Mouse (Mus musculus) heart, adult 8-10 months (tissue): ENCODE data around the gene Med26. TPM values are rescaled to one million over a fixed set of nuclear protein-coding genes. Genes with fewer than 3 reads are reported as not detected.

ENCODE experiments used
- DNase-seq: peaks from one replicate; pipeline ENCODE4 v3.0.0; 2022; ENCODE audit warnings: low spot score
- total RNA-seq, 4 experiments: library from RNA; stranded (reverse); gene quantifications; 2 replicates each; pipeline ENCODE4 v1.2.4; 2022

The Med26 gene
- 1 to 10 TPM; 6.3 to 8.5 (median 7.6) TPM for total RNA-seq

GRCm38 (mm10) chr8:72547802-72548643, at the start of gene Med26:
Gene Med26 (minus strand): TSS chr8:72548270.
- peak; percentile 99 for DNase-seq

GRCm38 (mm10) chr8:72590198-72590597, 42.1 kb upstream of the Med26 start:
- DNase-seq: no peak

GRCm38 (mm10) chr8:72589286-72589685, 41.2 kb upstream of the Med26 start:
- DNase-seq: peak; percentile 63

- DNase-seq: no peak
Measured at GRCm38 (mm10) chr8:72588865-72589264, 40.8 kb upstream of the Med26 start.

- DNase-seq: peak; percentile 70
Measured at GRCm38 (mm10) chr8:72587806-72588205, 39.7 kb upstream of the Med26 start.

GRCm38 (mm10) chr8:72584390-72584789, 36.3 kb upstream of the Med26 start:
- no peak for DNase-seq

- DNase-seq: peak; percentile 55
Measured at GRCm38 (mm10) chr8:72583056-72583771, 35.1 kb upstream of the Med26 start.

- no peak for DNase-seq
Measured at GRCm38 (mm10) chr8:72579374-72579773, 31.3 kb upstream of the Med26 start.

GRCm38 (mm10) chr8:72577941-72578340, 29.9 kb upstream of the Med26 start:
- DNase-seq: peak; percentile 27

GRCm38 (mm10) chr8:72577266-72577665, 29.2 kb upstream of the Med26 start:
- DNase-seq: no peak

GRCm38 (mm10) chr8:72575915-72576314, 27.8 kb upstream of the Med26 start:
- DNase-seq: no peak

GRCm38 (mm10) chr8:72573450-72573849, 25.4 kb upstream of the Med26 start:
- DNase-seq: no peak

GRCm38 (mm10) chr8:72572507-72572906, 24.4 kb upstream of the Med26 start:
- DNase-seq: peak; percentile 36

GRCm38 (mm10) chr8:72571611-72572473, 23.8 kb upstream of the Med26 start, which contains the start of gene Tmem38a:
Gene Tmem38a (plus strand): TSS chr8:72572055.
- DNase-seq: peak; percentile 72

GRCm38 (mm10) chr8:72570633-72571610, 22.9 kb upstream of the Med26 start, which contains the start of gene Smim7:
Gene Smim7 (minus strand): TSS chr8:72571088.
- peak; percentile 99 for DNase-seq

- DNase-seq: no peak
Measured at GRCm38 (mm10) chr8:72565970-72566369, 17.9 kb upstream of the Med26 start.

GRCm38 (mm10) chr8:72561111-72561689, 13.1 kb upstream of the Med26 start:
- DNase-seq: peak; percentile 46

GRCm38 (mm10) chr8:72555770-72556169, 7.7 kb upstream of the Med26 start:
- DNase-seq: no peak

GRCm38 (mm10) chr8:72549314-72549892, 1.3 kb upstream of the Med26 start:
- DNase-seq: peak; percentile 31
